Mouse (Mus musculus): ENCODE results near the gene Uhrf2. TPM values are rescaled to one million over a fixed set of nuclear protein-coding genes. Genes with fewer than 3 reads are reported as not detected.
"Not testable (repeated sequence)": the region's sequence is repeated elsewhere in the genome, so short reads cannot be mapped to it uniquely, and the experiment has no call there.

Uhrf2 gene
- 10 to 100 TPM; 34.5 to 56.0 (median 40.4) TPM for polyA plus RNA-seq (2017; shearing (Covaris generic))

DNA sequence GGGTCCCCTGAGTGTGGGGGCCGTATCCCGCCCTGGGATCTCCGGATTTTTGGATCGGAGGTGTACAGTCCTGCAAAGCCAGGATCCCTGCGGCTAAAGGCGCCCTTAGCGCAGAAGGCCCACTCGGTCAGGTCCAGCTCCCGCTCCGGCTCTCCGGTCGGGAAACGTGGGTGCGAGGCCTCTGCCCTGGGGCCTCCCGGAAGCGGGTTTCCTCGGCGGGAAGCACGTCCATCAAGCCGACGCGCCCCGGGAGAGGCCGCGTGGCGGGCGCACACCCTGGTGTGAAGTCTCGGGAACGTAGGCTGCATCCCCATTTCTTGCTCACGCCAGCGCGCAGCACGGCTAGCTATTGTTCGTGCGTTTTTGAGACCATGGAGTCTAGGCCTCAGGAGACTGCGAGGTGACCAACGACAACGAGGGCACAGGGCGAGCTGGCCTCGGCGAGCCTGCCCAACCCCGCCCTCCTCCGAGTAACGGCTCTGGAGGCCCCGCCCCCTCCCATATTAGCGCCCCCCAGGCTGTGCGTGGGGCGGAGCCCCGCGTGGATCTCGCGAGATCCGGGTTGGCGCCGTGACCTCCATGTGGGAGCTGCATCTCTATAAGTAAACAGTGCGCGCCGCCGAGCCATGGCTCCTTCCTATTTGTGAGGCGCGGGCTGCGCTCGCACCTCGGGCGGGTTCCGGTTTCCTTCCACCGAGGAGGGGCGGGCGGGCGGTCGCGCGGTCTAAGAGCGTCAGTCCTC lies at the start of gene Uhrf2:
Gene Uhrf2, plus strand, starts transcription at position 620 of the 742 bp plus-strand sequence.
- peak; percentile 92 for ATAC-seq

DNA sequence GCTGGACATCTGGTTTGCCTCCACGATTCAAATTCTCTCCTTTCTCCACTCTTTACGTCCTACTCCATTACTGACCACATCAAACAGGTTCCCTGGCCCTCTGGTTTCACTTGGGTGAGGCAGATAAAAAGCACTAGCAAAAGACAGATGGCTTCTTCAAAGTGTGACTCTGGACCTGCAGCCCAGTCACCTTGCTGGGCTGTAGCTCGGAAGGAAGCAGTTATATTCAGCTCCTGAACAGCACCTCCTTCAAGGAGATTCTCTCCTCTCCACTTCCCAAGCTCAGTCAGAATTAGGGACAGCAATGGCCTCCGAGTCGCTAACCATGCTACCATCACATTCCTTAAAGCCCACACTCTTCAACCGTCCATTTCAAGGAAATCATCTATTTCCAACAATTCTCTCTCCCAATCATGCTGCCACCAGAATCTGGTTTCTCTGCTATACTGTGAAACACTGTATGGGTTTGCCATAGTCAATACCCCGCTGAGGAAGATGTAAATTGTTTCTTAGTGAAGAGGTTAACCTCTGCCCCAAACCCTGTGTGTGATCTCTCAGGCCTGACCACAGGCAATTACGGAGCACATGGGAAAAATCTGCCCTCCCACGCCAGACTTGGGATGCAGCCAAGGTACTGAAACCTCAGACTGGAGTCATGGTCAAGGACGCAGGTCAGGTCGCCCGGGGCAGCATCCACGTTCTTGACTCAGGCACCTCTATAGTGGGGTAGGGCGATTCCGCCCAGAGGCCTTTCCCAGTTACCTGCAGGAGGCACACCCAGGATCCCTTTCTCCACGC lies 45.9 kb upstream of the Uhrf2 start:
- ATAC-seq = no peak

DNA sequence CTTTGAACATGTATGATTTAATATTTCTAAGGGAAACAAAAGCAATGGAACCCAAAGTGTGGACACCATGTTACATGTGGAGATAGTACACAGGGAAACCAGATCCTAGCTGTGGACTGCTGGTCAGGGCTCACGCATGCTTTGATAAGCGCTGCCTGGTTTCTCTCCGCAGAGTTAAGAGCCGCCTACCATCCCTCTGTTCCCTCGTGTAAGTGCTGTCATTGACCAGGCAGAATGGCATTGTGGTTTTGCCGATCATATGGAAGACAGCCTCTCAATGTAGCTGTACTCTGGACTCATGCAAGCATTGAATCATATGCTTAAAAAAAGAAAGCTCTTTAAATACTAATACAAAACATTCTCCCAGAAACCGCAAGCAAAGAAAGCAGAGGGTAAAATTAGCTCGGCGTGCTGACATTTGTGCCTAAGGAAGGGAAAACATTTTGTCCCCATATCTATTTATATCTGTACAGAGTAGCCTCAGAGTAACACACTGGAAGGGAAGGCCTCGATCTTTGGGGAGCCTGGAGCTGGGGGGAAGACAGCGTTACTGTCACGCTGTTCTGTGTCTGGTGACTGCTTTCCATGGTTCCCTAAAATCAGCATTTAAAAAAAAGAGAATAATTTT lies 43.7 kb upstream of the Uhrf2 start:
- ATAC-seq = no peak

DNA sequence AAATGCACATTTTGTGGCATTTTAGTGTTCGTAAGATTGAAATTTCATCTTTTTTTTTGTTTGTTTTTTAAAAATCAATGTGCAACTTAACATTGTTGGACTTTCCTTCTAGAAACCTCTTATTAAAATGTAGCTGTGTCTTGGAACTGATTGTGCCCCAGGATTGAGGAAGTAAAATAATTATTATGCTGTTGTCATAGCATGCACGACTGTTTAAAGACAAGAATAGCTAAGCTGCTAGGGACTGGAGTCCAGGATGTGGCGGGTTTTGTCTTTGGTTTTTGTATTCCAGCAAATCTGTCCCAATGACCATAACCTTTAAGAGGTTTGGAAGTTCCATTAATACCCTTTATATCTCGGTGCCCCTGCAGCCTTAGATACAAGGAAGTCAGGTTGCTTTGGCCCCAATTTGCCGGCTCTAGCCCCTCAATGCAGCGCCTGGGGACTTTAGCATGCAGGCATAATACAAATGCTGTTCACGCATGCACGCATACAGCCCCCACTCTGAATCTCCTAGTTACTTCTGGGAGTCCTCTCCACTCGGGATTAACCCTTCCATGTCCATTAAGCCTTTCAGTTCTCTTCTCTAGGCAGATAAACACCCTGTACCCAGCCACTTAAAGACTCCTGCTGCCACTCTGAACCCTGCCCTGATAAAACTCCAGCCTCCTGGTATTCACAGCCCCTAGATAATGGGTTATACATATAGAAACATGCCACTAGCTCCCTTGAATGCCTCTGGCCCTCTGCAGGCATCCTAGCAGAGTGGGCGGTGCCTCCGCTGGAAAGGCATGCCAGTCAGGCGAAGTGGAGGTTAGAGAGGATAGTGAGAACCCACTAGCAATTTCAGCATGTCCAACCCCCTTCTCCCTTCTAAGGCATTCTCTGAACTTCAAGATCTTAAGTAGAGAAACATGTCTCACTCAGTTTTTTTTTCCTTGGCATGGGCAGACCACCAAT lies 29.6 kb upstream of the Uhrf2 start:
- no peak for ATAC-seq

DNA sequence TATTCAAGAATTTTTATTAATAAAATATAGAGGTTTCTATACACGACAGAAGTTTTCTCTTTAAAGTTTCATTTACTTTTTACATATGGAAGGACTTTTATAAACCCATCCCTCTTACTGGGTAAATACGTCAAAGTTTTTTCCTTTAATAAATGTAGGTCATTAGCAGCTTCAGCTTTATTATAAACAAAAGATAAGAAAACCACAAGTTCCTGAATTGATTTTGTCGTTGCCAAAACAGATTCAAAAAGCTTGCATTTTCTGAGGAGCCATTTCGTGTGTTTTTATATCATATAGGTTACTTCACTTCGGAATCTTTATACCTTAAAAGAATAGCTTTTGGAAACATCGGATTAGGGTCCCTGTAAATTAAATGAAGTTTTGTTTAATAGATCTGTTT lies 28.8 kb upstream of the Uhrf2 start:
- no peak for ATAC-seq

DNA sequence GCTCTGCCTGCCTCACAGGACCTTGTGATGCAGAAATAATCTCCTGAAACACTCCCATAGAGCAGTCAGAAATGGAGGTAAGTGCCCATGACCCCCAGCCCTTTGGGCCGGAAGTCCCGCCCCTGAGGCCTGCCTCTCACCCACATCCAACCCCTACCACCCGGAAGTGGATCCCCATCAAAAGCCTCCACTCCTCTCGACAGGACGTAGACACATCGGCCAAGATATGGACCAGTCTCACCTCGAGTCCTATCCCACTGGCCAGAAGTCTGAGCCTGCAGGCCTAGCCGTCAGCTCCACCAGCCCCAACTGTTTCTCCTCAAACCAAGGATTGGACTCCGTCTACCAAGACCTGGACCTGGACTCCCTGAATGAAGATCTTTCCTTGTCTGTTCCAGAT lies 26.7 kb upstream of the Uhrf2 start, which contains the start of gene Trpd52l3:
Gene Trpd52l3, plus strand, starts transcription at position 170 of the 400 bp plus-strand sequence.
- ATAC-seq = no peak

DNA sequence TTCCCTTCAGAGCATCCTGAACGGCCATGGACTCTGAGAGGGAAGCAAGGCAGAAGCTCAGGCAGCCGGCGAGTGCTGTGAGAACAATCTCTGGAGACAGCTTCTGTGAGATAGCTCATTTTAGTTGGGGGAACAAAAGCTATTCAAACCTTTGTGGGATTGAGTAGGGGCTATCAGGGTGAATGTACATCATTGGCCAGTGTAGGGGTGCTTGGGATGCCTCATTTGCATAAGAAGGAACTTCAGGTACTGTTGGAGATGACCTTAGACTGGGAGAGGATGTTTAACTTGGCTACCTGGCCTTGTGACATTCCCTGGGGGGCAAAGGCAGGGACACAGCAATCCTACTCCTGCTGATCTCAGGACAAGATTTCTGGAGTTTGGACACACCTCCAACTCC lies 23.9 kb upstream of the Uhrf2 start:
- ATAC-seq = no peak

DNA sequence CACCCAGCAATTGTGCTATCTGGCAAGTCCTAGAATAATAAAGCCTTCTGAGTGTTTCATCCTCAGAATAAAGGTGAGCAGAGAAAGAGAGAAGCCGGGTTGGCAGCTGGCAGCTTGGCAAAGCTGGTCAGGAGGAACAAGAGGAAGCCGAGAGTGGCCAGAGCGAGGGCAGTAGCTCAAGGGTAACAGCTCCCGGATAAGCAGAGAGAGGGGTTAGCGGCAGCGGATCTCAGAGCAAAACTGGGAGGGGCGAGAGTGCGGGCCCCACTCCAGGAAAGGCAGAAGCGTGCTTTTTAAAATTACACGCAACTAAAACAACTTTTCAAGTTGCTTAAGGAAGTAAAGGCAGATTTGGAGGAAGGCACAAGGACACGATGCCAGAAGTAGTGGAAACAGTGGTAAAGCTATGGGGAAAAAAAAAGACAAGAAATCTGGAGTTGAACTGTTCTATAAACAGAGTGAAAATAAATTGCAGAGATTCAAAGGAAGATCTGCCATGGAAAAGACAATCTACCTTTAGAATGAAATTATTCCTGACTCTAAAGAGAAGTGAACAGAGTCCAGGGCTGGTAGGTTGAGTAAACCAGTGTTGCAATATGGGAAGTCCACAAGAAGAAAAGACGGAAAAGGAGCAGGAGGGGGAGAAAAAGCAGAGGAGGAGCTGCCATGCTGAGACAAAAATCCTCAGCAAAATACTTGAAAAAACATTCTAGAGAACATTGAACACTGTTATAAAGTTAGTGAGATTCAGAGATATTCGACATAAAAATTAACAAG lies 19.6 kb upstream of the Uhrf2 start:
- no peak for ATAC-seq

DNA sequence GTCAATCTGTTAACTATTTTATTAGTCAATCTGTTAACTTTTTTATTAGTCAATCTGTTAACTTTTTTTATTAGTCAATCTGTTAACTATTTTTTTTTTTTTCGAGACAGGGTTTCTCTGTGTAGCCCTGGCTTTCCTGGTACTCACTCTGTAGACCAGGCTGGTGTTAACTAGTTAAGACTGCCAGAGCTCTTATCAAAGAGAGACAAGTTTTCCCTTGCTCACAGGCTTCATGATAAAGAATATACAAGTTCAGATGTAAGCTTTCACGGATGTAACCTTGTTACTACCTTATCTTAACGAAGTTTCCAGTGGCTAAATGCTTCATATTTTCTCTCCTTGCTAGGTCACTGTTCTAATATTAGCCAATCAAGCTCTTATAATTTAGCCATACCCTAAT lies 16.0 kb upstream of the Uhrf2 start:
- no peak for ATAC-seq

DNA sequence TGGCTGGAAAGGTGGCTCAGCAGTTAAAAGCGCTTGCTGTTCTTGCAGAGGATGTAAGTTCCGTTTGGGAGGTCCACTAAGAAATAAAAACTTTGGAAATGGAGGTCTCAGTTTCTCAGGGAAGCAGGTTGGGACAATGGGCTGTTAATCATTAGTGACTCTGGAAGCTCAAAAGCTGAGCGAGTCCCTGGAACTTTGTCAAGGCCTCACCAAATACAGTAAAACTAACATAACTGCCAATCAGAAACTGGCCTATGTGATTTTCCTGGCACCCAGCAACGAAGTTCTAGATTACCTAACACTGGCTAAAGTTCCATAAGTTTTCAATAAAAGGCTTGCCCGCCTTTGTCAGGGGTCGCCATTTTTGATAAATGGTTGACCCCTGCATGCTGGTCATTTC lies 14.2 kb upstream of the Uhrf2 start:
- no peak for ATAC-seq

DNA sequence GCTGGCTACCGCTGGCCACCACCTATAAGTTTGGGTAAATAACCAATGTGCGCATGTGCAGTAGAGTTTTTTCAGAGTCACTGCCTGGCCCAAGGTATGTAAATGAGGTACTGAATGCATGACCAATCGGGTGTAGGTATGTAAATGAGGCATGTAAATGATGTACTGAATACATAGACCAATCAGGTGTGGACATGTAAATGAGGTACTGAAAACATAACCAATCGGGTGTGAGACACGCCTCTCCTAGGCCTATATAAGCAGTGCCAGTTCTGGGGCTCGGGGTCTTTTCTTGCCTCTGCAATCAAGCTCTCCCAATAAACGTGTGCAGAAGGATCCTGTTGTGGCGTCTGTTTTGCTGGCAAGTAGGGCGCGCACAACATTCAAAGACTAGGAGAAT lies 6.9 kb upstream of the Uhrf2 start:
- ATAC-seq = not testable (repeated sequence)

DNA sequence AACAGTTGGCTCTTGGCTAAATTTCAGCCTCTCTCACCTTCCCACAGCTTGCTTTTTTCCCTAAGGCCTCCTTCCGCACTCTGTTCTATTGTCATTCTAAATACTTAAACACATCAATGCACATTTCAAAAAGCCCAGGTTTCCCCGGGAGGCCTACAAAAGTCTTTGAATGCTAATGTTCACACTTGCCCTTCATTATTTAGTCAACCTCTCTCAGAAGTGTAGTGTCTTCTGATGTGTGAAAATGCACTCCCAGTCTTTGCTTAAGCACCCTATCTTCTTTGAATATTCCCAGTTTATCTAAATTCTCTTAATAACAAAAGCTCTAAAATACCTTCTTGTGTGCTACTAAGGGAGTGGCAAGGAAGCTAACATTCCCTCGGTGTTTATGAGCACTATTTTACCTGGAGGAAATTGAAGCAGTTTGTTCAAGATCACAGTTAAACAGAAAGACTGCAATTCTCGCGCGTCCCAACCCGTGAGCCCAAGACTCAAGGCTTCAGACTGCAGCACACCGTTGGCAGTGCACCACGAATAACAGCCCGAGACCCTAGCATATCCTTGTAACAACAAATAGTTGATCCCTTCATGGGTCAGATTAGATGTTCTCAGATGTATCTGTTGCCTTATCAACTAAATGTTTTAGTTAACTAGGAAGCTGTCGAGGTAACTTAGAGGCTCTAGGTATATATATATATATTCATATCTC lies 1.2 kb upstream of the Uhrf2 start:
- ATAC-seq = no peak

DNA sequence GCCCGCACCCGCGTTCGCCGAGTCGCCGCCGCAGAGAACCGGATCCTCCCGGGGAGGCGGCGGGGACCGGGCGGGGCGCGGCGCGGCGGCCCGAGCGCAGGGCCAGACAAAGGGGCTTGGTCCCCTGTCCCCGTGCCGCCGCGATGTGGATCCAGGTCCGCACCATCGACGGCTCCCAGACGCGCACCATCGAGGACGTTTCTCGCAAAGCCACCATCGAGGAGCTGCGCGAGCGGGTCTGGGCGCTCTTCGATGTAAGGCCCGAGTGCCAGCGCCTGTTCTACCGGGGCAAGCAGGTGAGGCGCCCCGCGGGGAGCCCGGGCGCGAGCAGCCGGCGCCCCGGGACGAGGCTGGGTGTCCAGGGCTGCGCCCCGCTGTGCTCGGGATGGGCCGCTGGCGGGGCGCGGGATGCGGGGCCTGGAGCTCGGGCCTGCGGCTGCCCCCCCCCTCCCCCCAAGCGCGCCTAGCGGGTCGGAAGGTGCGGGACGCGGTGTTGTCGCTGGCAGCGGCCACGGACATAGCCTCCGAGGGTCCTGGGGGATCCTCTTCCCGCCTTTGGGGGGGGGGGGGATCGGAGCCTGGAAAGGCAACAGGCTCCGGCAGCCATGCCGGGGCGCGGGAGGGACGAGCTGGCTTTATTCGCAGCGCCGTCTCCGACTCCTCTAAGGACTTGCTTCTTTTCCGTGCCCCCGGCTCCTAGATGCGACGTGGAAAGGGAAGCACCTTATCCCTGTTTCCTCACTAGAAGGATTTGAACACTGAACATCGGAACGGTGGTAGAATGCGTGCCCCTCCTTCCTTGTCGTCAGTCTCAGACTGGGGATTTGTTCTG lies 539 bp downstream of the Uhrf2 start:
- peak; percentile 4 for ATAC-seq

DNA sequence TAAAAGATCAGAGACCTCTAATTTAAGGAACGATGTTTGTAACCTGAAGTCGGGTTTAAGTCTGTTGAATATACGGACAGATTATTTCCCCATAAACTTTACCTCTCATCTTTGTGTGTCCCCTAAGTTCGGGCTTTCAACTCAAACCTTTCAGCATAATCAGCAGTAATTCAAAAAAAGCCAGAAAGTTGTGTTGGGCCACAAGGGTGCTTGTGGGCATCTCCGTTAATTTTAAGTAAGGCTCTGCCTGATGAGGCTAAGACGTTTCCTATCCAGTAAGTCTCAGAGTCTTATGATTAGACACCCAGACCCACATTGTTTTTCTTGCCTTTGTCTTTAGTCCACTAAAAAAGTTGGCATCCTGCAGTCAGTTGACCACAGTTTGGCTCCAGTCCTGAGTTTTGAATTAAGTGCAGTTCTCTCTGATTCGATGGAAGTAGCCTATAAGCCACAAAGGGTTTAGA lies 1.2 kb downstream of the Uhrf2 start:
- no peak for ATAC-seq

DNA sequence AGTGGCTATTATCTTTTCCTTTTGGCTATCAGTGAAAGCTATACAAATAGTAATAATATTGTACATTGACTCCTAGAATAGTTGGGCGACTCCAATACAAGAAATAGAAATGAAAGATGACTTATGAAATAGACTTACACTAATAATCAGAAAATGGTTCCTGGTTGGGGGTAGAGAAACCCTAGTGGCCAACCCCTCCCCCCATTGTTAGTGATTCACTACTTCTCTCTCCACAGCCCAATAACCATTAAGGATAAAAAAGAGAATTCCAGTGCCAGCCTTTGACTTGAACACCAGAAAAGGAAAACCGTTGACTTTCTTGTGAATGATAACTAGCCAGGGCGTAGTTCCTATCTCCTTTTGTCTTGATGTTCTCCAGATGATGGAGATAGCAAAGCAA lies 1.9 kb downstream of the Uhrf2 start:
- no peak for ATAC-seq

DNA sequence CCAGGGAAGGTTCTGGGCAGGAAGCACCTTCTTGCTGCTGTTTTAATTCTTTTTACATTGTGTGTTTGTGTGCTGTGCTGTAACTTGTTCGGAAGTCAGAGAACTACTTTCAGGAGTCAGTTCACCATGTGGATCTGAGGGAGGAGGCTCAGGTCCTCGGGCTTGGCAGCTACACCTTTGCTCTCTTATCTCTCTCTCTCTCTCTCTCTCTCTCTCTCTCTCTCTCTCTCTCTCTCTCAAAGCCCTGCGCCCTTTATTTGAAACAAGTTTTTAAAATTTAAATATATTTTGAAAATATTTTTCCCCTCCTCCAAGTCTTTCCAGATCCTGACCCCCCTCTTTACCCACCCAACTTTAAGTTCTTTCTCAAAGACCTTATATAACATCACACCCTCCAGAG lies 5.0 kb downstream of the Uhrf2 start:
- ATAC-seq = no peak

DNA sequence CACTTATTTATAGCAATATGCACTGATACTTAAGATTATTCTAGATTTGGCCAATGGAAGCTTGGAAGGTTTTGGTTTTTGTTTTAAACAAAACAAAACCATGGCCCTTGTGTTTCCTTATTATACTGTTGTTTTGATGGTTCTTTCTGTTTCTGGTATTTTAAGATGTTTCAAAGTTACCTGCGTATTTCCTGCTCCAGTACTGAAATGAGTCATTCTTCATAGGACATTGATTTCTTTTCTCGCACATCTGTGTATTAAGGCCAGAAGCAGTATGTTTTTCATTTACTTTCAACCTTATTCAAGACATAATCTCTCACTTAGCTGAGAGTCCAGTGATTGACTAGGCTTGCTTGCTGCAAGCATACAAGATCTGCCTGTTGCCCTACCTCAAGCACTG lies 13.4 kb downstream of the Uhrf2 start:
- peak; percentile 97 for ATAC-seq

DNA sequence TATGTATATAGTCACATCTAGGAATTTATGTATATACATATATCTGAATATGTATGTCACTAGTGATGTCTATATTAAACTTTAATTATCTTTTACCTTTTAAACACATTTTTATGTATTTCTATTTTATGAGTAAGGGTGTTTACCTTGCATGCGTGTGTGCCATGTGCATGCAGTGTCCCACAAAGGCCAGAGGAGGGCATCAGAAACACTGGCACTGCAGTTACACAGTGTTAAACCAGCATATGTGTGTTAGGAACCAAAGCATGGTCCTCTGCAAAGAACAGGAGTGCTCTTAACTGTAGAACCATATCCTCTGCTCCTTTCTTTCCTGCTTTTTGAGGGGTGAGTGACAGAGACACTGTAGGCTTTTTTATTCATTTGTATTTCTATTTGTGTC lies 14.3 kb downstream of the Uhrf2 start:
- ATAC-seq = no peak

DNA sequence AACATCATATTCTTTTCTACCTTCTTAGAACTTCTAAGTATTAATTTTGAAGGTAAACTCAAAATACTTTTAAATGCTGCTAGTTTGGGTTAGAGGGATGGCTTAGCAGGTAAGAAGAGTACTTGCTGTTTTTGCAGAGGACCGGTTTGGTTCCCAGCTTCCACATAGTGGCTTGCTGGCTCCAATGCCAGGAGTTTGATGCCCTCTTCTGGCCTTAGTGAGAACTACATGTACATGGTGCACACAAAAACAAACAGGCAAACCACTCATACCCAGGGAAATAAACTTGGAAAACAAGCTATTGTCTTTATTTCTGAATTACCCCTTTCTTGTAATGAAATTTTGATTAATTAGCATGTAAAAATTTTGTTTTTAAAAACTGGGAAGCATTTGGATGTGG lies 15.5 kb downstream of the Uhrf2 start:
- ATAC-seq = no peak

DNA sequence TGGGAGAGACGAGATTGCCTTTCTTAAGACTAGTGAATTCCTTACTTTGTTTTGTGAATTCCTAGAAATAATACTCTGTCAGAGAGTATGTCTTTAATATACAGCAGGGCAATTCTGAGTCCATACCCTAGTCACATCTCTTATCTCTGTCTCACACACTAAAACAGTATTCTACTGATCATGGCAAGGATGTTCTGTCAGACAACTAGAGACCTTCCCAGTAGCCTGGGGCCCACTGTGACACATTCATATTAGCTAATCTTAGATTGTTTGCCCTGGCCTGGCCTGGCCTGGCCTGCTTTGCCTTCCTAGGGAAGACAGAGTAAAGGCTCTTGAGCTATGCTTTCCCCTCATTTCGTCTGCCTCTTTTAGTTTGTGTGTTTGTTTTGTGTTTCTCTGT lies 20.3 kb downstream of the Uhrf2 start:
- ATAC-seq = no peak

All from inflammation-experienced regulatory T-cells, adult 6 months (primary cell).